10 mouse cellular contexts compared by ENCODE assay signal in the genomic region with DNA sequence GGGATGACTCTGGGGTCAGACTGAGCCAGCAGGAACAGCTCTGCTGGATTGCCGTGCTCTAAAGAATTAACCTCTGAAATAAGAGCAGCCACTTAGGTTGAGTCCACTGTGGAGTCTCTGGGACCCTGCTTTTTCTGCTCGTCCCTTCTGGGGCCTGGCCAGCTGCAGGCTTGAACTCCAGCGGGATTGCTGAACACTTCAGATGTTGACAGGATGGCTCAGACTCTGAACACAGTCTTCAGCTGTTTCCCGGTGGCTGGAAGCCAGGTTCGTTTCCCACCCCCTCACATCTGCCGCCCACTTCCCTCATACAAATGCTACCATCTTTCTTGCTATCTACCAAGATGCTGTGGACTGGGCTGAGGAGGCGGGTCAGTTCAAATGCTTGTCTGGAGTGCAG.
DNase-seq lines count a peak whose midpoint lies in the region; ATAC-seq lines count a peak whose summit lies in the region.
"Had no signal": no experiment of that assay in that cellular context is flagged by ENCODE, and none has a peak within 500 bp of the region (broad histone marks: within the 10 kb centered on the region; RNA-seq: fewer than 3 reads in every experiment).

No protein-coding gene starts in this region.

- H3K4me3 ChIP-seq in kidney, embryonic 15.5 days (replicated peaks), result no peak overlapping the region
- H3K4me3 ChIP-seq in lung, embryonic 16.5 days (ENCODE audit: low read length), result no peak overlapping the region
- H3K4me3 ChIP-seq in intestine, embryonic 15.5 days (replicated peaks), result no peak overlapping the region
- H3K4me3 ChIP-seq: limb, embryonic 13.5 days had no signal

- no peaks in the 10 kb centered on the region for H3K27me3 ChIP-seq in kidney, embryonic 15.5 days
- no peaks in the 10 kb centered on the region for H3K27me3 ChIP-seq in lung, embryonic 16.5 days (ENCODE audit: control insufficient read depth, insufficient read depth, low read depth, low read length)
- H3K27me3 ChIP-seq in intestine, embryonic 15.5 days (replicated peaks), result no peaks in the 10 kb centered on the region

- H3K4me1 ChIP-seq in kidney, embryonic 15.5 days, result peaks cover 31% of the 10 kb centered on the region
- H3K4me1 ChIP-seq in lung, embryonic 16.5 days (replicated peaks; ENCODE audit: control insufficient read depth, insufficient read depth, low read length), result peaks cover 12% of the 10 kb centered on the region; the same call in 1 of the 2 replicates
- H3K4me1 ChIP-seq in intestine, embryonic 15.5 days (replicated peaks), result peaks cover 17% of the 10 kb centered on the region

- H3K36me3 ChIP-seq in kidney, embryonic 15.5 days, result no peaks in the 10 kb centered on the region
- H3K36me3 ChIP-seq in lung, embryonic 16.5 days (ENCODE audit: control insufficient read depth, insufficient read depth, low read length), result no peaks in the 10 kb centered on the region
- H3K36me3 ChIP-seq in intestine, embryonic 15.5 days, result no peaks in the 10 kb centered on the region
- H3K36me3 ChIP-seq: limb, embryonic 13.5 days had no signal

- 21% methylated on average over 7 of the region's 7 CpGs for WGBS in kidney, embryonic 15.5 days
- 9% methylated on average over 7 of the region's 7 CpGs for WGBS in lung, embryonic 16.5 days
- WGBS in intestine, embryonic 15.5 days, result 19% methylated on average over 7 of the region's 7 CpGs

- H3K27ac ChIP-seq in kidney, embryonic 15.5 days, result peak overlapping the region; percentile 41; the same call in 1 of the 2 replicates
- no peak overlapping the region for H3K27ac ChIP-seq in lung, embryonic 16.5 days (ENCODE audit: low read length)
- 0 out of 2 replicates have a peak overlapping the region, but pooled peaks have one; percentile 27 for H3K27ac ChIP-seq in intestine, embryonic 15.5 days
- H3K27ac ChIP-seq: limb, embryonic 13.5 days had no signal

- no peak overlapping the region for H3K4me2 ChIP-seq in kidney, embryonic 15.5 days
- no peak overlapping the region for H3K4me2 ChIP-seq in lung, embryonic 16.5 days (ENCODE audit: low read depth, low read length)
- H3K4me2 ChIP-seq in intestine, embryonic 15.5 days (replicated peaks), result no peak overlapping the region
- H3K4me2 ChIP-seq: limb, embryonic 13.5 days had no signal

- ATAC-seq in kidney, embryonic 15.5 days (replicated peaks; ENCODE audit: low FRiP score), result no peak; the same call in 1 of the 2 replicates
- ATAC-seq in lung, embryonic 16.5 days (ENCODE audit: low read depth), result peak; percentile 53
- ATAC-seq in intestine, embryonic 15.5 days, result no peak

- DNase-seq in adrenal gland, postnatal 10 days, result peak; percentile 20
- no peak for DNase-seq in adrenal gland, adult 18-20 months (ENCODE audit: low spot score in 2 of 2)
- DNase-seq in kidney, adult 11 months, result no peak
- no peak for DNase-seq in lung, postnatal 14 days
- no peak for DNase-seq in retina, postnatal 1 day
- DNase-seq: embryo, embryonic 11 days had no signal

- no peaks in the 10 kb centered on the region for H3K9me3 ChIP-seq in kidney, embryonic 15.5 days (replicated peaks)
- H3K9me3 ChIP-seq in lung, embryonic 16.5 days (ENCODE audit: control insufficient read depth, low read length), result no peaks in the 10 kb centered on the region
- H3K9me3 ChIP-seq in intestine, embryonic 15.5 days, result no peaks in the 10 kb centered on the region
- H3K9me3 ChIP-seq: limb, embryonic 13.5 days had no signal

- H3K9ac ChIP-seq in kidney, embryonic 15.5 days, result no peak overlapping the region
- no peak overlapping the region for H3K9ac ChIP-seq in lung, embryonic 16.5 days (ENCODE audit: low read length)
- H3K9ac ChIP-seq in intestine, embryonic 15.5 days, result no peak overlapping the region
- H3K9ac ChIP-seq: limb, embryonic 13.5 days had no signal
